8 mouse cellular contexts compared by ENCODE assay signal in genomic region chr1:34678734-34679068, GRCm38 (mm10).
A peak's percentile ranks its signal among the peaks of the same experiment; 100 is the strongest.
DNase-seq lines count a peak whose midpoint lies in the region; ATAC-seq and TF ChIP-seq lines count a peak whose summit lies in the region.

No protein-coding gene starts in this region.

- ATAC-seq in hindbrain, postnatal 0 days = peak; percentile 39; the same call in 1 of the 2 replicates
- ATAC-seq in midbrain, embryonic 13.5 days = peak; percentile 58

- no peak overlapping the region for H3K27ac ChIP-seq in kidney, adult 2 months (ENCODE audit: insufficient read depth, low read depth, low read length)
- H3K27ac ChIP-seq in hindbrain, postnatal 0 days = peak overlapping the region; percentile 56; the same call in 1 of the 2 replicates
- no peak overlapping the region for H3K27ac ChIP-seq in midbrain, embryonic 13.5 days

- TF ChIP-seq CTCF in kidney, adult 2 months (conservative IDR thresholded peaks at IDR 0.05; ENCODE audit: insufficient read depth, insufficient read length, low read depth, low read length) = no peak
- no peak for TF ChIP-seq CTCF in hindbrain, postnatal 0 days (IDR thresholded peaks at IDR 0.05; ENCODE audit: low read depth)

- no peak for TF ChIP-seq POLR2A in kidney, adult 2 months (IDR thresholded peaks at IDR 0.05; ENCODE audit: low read depth, low read length)

- peak overlapping the region; percentile 5; the same call in 1 of the 2 replicates for H3K4me3 ChIP-seq in kidney, adult 2 months (ENCODE audit: insufficient read depth, low read depth, low read length)
- H3K4me3 ChIP-seq in hindbrain, postnatal 0 days (ENCODE audit: low read length) = peak overlapping the region; percentile 49
- peak overlapping the region; percentile 50 for H3K4me3 ChIP-seq in midbrain, embryonic 13.5 days (replicated peaks)

- 1% methylated on average over 9 of the region's 9 CpGs for WGBS in kidney, adult 2 months
- 1% methylated on average over 9 of the region's 9 CpGs for WGBS in hindbrain, postnatal 0 days
- 2% methylated on average over 9 of the region's 9 CpGs for WGBS in midbrain, embryonic 13.5 days

- H3K9ac ChIP-seq in hindbrain, postnatal 0 days (replicated peaks; ENCODE audit: low read length) = peak overlapping the region; percentile 61
- peak overlapping the region; percentile 71 for H3K9ac ChIP-seq in midbrain, embryonic 13.5 days (replicated peaks)

- H3K27me3 ChIP-seq in kidney, adult 2 months (replicated peaks; ENCODE audit: control insufficient read depth, insufficient read depth, low read length) = no peaks in the 10 kb centered on the region
- no peaks in the 10 kb centered on the region for H3K27me3 ChIP-seq in hindbrain, postnatal 0 days (ENCODE audit: insufficient read depth, low read length)
- peaks cover 55% of the 10 kb centered on the region for H3K27me3 ChIP-seq in midbrain, embryonic 13.5 days

- H3K4me2 ChIP-seq in hindbrain, postnatal 0 days (ENCODE audit: low read depth, low read length) = peak overlapping the region; percentile 94
- H3K4me2 ChIP-seq in midbrain, embryonic 13.5 days (replicated peaks) = peak overlapping the region; percentile 90

- H3K4me1 ChIP-seq in kidney, adult 2 months (ENCODE audit: control insufficient read depth, insufficient read depth, low read length) = no peaks in the 10 kb centered on the region
- peaks cover 5% of the 10 kb centered on the region; the same call in 1 of the 2 replicates for H3K4me1 ChIP-seq in hindbrain, postnatal 0 days (ENCODE audit: insufficient read depth, low read length)
- peaks cover 20% of the 10 kb centered on the region for H3K4me1 ChIP-seq in midbrain, embryonic 13.5 days (replicated peaks)

- no peaks in the 10 kb centered on the region for H3K36me3 ChIP-seq in kidney, adult 2 months (ENCODE audit: control insufficient read depth, insufficient read depth, low read length)
- no peaks in the 10 kb centered on the region for H3K36me3 ChIP-seq in hindbrain, postnatal 0 days (ENCODE audit: insufficient read depth, low read length)
- H3K36me3 ChIP-seq in midbrain, embryonic 13.5 days = no peaks in the 10 kb centered on the region

- no peak for DNase-seq in kidney, adult 2 months
- no peak for DNase-seq in kidney, adult 11 months
- DNase-seq in embryo, embryonic 11 days = peak; percentile 16
- DNase-seq in hindbrain, postnatal 0 days (ENCODE audit: low spot score) = no peak
- DNase-seq in natural killer cell, adult 2 months (ENCODE audit: low spot score in 2 of 2) = no peak
- DNase-seq in ovary, postnatal 36 days (ENCODE audit: low spot score) = no peak
- DNase-seq in heart, postnatal 4 days = no peak

- no peaks in the 10 kb centered on the region for H3K9me3 ChIP-seq in hindbrain, postnatal 0 days (ENCODE audit: low read length)
- H3K9me3 ChIP-seq in midbrain, embryonic 13.5 days = no peaks in the 10 kb centered on the region
